Mouse (Mus musculus) kidney, postnatal 36 days (tissue): Measurements from ENCODE around the gene Prpf40b.

ENCODE experiments used
- DNase-seq, 2 experiments: peaks; one replicate each; pipeline ENCODE4 v3.0.0; 2021 to 2022; ENCODE audit warnings: mixed read lengths in 2 of 2

Prpf40b gene

GRCm38 (mm10) chr15:99332921-99333675, 38.2 kb downstream of the Prpf40b start:
- peak; percentile 78 to 92 for DNase-seq

- DNase-seq = peak; percentile 60 to 73
Observed at GRCm38 (mm10) chr15:99333676-99334065, 38.8 kb downstream of the Prpf40b start.

DNA sequence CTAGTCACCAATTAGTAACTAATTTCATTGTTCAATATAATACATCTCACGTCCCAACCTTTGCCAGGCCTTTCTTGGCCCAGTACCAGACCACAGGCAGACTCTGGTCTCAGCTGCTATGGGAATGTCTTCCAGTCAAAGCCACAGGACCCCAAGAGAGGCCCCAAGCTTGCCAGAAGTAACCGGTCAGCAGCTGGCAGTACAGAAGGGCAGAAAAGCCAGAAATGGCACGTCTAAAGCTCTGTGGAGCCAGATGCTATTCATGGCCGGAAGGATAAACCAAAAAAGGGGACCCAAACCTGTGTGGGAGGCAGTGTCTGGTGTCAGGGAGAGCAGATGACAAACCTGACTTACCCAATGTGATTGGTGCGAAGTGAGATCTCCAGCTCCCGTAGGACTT, 39.6 kb downstream of the Prpf40b start:
- DNase-seq = no peak

GRCm38 (mm10) chr15:99335801-99336320, 41.0 kb downstream of the Prpf40b start:
- DNase-seq = no peak

DNA sequence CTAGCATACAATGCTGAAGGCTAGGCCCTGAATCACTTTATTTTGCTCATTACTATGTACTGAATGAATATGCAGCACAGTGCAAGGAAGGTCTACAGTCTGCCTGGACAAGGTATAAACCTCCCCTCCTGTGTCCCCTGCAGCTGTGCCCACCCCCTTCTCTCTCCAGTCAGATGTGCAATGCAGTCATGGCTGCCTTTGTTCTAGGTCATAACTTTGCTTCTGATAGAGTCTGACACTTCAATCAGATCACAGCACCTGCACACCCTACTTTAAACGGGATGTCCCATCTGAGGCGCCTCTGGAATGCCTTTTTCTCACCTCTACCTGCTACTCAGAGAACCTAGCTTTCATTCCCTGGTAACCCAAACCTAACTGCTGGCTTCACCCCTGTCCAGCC, 44.0 kb downstream of the Prpf40b start:
- no peak for DNase-seq

DNA sequence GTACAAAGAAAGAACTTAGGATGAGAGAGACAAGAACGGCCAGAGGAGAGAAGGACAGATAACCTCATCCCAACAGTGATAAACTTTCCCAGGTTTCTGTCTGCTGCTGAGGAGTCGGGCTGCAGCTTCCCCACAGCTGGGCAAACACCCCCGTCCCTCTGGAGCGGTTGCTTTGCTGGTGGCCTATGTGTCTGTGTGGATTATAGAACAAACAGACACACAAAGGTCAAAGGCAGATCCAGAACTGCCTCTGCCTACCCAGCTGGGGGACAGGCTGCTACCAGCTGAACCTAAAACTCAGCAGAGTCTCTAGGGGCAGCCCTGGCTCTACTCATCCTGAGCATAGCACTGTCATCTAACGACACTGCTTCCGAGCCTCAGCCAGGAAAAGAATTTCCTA, 44.8 kb downstream of the Prpf40b start:
- no peak for DNase-seq

DNA sequence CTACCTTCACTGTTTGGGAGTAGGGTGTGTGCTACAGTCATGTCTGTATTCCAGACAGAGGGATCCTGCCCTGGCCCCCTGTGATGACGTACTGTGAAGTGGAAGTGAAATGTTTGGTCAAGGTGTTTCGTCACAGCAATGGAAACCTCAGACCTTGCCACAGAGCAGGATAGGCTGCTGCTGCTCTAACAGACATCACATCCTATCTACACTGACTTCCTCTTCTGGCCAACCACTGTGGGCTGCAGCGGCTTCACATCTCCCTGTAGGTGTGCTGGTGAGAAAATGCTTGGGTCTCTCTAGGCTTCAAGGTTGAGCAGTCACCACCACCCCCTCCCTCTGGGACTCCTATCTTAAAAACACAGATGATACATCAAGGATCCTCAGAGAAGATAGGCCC, 46.2 kb downstream of the Prpf40b start:
- no peak for DNase-seq

DNA sequence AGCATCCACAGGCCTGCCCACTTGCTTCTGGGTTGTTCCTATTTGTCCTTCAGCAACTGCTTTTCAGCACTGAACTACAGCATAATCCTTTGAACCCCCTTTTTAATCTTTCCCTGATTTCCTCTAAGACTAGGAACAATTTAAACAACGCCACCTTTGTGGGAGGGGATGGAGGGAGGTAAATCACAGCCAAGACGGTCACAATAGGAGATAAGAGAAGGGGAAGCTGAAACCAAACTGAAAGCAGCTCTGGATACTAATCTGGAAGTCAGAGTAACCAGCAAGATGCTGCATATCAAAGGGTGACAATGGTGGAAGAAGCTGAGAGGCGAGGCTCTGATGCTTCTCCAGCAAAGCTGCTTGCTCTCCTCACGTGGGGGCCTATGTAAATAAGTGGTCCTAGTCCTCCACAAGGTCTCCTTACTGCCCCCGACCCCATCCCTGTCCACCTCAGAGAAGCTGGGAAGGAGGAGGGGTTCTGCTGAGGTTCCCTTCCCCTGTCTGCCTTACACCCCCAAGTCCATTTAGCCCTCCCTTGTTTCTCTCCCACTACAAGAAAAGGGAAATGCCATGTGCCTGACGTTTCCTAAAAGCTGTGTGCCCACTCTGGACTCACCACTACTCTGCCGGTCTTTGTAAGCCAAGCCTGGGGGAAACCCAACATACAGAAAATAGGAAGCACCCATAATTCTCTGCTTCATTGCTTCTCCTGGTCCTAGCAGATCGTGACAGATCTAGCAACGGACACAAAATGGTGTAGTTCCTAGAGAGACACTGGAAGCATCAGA, 47.5 kb downstream of the Prpf40b start:
- no peak for DNase-seq

GRCm38 (mm10) chr15:99343414-99344147, 48.7 kb downstream of the Prpf40b start:
- DNase-seq = peak; percentile 36 to 46

- DNase-seq = no peak
Observed at GRCm38 (mm10) chr15:99344148-99344870, 49.4 kb downstream of the Prpf40b start.

DNA sequence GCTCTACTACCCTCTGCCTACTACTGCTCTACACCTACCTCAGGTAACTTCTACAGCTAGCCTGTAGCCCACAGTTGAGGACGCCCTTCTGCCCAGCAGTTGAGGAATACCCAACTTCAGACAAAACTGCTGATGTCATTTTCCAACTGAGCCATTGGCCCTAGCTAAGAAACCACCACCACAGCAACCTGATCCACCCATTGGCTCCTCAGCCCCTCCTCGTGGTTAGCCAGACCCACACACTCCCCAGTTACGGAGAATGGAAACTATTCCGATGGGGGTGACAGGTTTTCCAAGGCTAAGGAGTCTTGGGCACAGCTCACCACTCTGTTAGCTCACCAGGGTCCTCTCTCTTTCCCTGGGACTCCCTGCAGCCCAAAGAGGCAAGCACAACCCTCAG, 50.1 kb downstream of the Prpf40b start:
- no peak for DNase-seq

DNA sequence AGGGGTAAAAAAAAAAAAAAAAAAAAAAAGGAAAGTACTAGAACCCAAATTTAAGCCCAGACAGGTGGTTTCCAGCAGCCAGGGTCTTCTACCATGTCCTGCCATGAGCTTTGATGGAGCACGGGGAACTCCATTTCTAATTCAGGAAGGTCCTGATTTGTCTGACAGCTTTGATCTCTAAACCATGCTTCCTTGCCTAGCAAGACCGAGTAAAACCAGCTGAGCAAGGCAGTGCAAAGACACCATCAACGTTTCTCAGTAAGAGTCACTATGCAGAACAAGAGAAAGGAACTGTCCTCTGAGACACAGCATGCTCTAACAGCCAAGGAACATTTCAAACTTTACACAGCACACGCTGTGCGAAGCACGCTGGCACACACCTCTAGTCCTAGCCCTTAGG, 56.7 kb downstream of the Prpf40b start:
- no peak for DNase-seq

DNA sequence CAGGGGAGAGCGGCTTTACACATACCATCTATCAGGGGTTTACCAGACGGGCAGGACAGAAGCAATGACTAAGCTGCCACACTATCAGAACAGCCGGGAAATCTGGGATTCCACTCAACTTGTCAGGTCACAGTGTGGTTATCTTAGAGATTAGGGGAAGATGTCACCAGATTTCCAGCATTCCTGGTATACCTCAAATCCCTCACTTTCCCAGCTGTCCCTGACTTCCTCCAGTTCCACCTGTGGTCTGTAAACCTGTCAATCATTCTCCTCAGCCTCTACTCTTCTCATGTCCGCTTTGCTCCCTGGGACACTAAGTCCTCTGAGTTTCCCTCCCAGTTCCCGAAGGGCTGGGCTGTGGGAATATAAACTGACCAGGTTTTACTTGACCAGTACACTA, 57.4 kb downstream of the Prpf40b start:
- DNase-seq = no peak

DNA sequence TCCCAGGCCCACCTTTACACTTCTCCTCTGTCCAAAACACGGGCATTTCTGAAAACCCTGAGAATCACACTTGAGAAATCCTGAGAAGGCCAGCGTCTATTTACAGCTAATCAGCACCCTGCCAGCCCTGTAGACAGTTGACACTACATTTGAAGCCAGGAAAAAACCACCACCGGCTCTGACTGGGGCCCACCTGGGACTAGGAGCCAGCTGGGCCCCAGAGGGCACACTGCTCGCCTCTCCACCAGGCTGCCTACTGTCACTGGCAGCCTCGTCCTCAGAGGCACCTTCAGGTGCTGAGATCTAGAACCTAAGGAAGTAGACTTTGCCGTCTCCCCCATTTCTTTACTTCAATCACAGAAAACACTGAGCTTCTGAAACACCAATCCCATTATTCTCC, 60.8 kb downstream of the Prpf40b start:
- no peak for DNase-seq

GRCm38 (mm10) chr15:99356462-99356861, 61.6 kb downstream of the Prpf40b start:
- DNase-seq = no peak

DNA sequence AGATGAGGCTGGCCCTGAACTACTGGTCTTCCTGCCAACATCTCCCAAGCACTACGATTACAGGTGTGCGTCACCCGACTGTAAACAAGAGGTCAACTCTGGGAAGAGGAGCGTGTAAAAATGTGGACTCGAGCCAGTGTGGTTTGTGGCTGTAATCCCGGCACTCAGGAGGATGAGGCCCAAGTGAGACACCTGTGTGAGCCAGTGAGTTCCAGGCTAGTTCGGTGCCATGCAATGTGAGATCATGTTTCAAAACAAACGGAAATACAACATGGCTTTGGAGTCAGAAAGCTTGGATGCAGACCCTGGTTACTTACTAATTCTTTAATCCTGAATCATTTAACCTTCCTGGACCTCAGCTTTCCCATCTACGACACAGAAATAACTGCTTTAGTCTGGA, 64.1 kb downstream of the Prpf40b start:
- no peak for DNase-seq

- no peak for DNase-seq
Observed at GRCm38 (mm10) chr15:99364022-99364530, 69.2 kb downstream of the Prpf40b start.

DNA sequence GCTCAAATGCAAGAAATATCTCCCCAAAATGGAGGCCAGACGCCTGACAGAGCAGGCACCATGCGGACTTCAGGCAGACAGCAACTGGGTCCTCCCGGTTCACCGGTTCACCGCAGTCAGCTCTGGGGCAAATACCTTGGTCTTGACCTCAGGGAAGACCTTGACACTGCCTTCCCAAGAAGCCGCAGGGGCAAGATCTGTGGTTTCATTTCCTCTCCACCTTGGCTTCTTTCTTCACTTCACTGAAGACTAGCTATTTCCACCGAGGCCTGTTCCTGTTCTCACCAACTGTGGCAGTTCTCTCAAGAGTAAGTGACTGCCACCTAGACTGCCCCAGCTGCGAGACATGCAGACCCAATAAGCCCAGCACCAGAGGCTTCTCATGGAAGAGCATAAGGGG, 70.0 kb downstream of the Prpf40b start:
- peak in 1 of 2 experiments; percentile 20 for DNase-seq
